Mouse (Mus musculus) hindlimb bud, embryonic 11.5 days (tissue): ENCODE measurements around the gene Zfp408.
"Not testable (repeated sequence)": the region's sequence is repeated elsewhere in the genome, so short reads cannot be mapped to it uniquely, and the experiment has no call there.

Experiments used
- DNase-seq: peaks from one replicate; pipeline ENCODE4 v3.0.0-alpha.2; 2012; ENCODE audit warnings: low read depth, low spot score; ENCODE audit errors: extremely low spot score

Zfp408 gene

GRCm38 (mm10) chr2:91651458-91652258 is 2.1 kb upstream of the Zfp408 start:
- DNase-seq = no peak

- no peak for DNase-seq
Measured at GRCm38 (mm10) chr2:91650360-91650995, 887 bp upstream of the Zfp408 start.

GRCm38 (mm10) chr2:91649152-91649551 is 439 bp downstream of the Zfp408 start:
- DNase-seq = no peak

DNA sequence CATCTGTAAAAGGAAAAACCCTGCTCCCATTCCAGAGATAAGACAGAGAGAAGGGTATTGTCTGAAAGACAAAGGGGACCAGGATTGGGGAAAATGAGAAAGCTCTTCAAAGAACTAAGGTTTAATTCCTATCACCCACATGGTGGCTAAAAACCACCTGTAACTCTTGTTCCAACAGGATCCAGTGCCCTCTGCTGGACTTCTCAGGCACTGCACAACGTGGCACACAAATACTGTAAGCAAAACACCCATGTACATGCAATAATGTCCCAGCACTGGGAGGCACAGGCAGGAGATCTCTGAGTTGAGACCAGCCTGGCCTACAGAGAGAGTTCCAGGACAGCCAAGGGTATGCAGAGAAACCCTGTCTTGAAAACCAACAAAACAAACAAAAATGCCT is 2.9 kb downstream of the Zfp408 start:
- DNase-seq = peak; percentile 33

GRCm38 (mm10) chr2:91645811-91646210 is 3.8 kb downstream of the Zfp408 start:
- DNase-seq = no peak

DNA sequence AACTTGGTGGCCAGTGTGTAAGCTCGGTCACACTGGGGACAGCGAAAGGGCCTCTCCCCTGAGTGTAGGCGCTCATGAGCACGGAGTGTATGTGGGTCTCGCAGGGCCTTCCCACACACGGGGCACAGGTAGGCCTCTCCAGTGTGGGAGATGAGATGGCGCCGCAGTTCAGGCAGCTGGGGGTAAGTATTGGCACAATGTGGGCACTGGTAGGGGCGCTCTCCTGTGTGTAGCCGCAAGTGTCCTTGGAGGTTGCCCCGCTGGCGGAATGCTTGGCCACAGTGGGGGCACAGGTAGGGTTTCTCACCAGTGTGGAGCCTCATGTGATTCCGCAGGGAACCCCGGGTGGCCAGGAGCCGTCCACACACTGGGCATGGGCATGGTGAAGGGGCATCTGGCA is 4.2 kb downstream of the Zfp408 start:
- DNase-seq = no peak

DNA sequence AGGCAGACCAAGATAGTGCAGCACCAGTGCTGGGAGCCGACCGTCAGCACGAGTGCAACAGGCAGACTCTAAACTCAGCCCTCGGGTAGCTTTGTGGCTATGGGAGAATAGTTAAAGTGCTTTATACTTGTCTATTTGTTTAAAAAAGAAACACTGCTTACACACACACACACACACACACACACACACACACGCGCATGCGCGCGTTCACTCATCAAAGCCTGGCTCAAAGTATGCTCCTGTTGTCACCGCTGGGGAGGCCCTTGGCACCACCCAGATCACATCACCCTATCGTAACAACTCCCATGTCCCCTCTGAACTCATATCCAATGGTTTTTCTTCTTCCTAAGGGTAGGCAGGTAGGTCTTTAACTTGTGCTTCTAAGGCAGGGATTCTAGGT is 5.6 kb downstream of the Zfp408 start:
- DNase-seq = no peak

DNA sequence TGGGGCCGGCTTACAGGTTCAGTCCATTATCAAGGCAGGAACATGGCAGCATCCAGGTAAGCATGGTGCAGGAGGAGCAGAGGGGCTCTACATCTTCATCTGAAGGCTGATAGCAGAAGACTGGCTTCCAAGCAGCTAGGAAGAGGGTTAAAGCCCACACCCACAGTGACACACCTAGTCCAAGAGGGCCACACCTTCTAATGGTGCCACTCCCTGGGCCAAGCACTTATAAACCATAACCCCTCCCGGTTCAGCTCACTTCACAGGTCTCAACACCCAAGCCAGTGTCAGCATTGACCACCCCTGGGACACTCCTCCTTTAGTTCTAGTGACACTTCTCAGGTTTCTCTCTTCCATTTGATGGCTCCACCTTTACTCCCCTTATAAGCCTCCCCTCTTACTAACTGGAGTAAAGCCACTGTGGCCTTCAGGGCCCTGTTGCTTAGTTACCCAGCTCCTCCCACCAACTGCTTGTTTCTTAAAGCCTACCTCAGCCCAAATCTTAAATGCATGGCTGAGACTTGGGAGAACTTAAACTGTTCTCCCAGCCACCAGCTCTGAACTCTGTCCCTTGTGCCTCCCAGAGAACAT is 6.7 kb downstream of the Zfp408 start:
- no peak for DNase-seq

DNA sequence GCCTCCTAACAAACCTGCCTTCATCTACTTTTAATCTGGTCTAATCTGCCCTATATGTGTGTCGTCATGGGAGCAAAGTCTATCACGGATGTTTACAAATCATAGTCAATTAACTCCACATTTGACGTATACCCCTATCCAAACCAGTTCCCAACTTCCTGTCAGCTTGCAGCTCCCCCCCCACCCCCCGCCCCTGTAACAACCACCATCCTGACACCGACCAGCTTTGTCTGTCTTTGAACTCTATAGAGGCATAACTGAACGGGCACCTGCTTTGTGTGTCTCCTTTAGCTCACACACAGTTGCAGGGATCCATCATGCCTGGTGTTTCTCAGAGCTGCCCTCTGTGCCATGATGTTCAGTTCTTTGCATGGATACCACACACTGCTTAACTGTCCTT is 10.7 kb downstream of the Zfp408 start:
- no peak for DNase-seq

GRCm38 (mm10) chr2:91636727-91637338 is 12.8 kb downstream of the Zfp408 start:
- DNase-seq = no peak

GRCm38 (mm10) chr2:91636229-91636628 is 13.4 kb downstream of the Zfp408 start, which contains the start of gene F2:
TSS of gene F2 (minus strand) at chr2:91636414.
- no peak for DNase-seq

DNA sequence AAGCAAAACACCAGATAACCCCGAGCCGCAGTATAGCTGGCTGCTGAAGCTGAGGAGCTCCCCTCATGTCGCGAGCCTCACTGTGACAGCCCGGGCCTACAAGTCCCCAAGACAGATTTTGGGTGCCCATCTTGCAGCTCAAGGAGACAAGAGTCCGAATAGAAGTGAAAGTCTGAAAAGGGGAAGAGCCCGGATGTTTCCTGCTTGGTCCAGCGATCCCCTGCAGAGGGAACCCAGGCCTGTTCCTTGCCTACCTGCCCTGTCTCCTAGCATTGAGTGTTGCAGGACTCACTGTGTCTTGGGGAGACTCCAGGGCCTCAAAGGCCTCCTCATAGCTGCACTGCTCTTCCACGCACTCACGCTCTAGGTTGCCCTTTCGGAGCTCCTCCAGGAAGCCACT is 14.1 kb downstream of the Zfp408 start:
- DNase-seq = no peak

GRCm38 (mm10) chr2:91634841-91635240 is 14.8 kb downstream of the Zfp408 start:
- DNase-seq = no peak

DNA sequence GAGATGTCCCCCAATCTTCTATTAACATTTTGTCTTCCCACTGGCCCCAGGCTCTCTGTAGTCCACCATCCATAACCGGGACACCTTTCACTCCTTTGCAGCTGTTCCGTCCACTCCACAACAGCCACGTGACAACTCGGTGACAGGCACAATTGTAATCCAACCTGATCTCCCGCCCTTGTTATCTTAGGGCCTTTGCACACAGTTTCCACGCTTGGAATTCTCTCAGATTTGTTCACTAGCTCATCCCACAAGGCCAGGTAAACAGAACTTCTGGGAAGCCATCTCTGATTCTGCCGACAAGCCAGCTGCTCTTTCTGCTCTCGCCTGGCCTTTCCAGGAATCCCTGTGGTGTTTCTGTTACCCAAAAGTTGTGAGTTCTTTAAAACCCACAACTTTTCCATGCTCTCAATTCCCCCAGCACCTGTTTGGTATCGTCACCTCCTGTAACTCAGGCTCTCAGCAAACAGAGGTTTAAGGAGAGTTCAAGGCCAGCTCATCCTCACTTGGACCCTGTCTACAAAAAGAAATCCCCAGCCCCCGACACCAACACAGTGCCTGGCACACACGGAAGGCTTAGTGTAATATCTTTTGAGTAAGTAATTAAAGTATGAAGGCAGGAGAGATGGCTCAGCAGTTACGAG is 16.1 kb downstream of the Zfp408 start:
- DNase-seq = no peak

- DNase-seq = no peak
Measured at GRCm38 (mm10) chr2:91632316-91632715, 17.3 kb downstream of the Zfp408 start.

GRCm38 (mm10) chr2:91631826-91632225 is 17.8 kb downstream of the Zfp408 start:
- no peak for DNase-seq

DNA sequence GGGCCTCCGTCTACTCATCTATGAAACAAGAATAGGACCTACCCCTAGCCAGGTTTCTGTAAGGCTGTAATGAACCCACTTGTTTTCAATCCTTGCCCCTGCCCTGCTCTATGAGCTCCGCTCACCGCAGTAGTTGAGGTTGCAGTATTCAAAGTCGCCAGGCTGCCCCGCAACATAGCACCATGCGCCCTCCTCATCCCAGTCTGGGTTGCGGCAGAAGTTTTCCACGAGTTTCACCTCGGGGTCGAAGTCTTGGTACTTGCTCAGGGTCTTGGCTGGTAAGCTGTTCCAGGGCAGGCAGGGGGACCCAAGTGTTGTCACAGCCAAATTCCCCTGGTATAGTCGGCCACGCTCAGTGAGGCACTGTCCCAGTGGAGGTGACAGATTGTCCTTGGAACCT is 19.2 kb downstream of the Zfp408 start:
- DNase-seq = no peak

DNA sequence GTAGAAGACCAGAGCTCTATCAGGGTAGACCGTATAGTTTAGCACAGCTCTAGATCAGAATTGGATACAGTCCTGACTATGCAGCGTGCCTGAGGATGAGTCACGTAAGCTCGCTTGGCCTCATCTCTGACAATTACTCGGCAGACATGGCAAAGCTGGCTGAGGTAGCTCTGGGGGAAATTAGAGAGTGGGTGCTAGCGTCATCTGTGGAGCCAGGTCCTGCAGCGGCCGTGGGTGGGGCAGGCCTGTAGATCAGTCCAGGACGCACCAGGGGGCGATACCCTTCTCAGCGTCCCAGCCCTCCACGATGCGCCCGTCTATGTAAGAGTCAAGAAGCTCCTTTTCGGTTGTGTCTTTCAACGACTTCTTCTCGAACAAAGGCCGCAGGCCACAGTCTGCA is 19.9 kb downstream of the Zfp408 start:
- no peak for DNase-seq

GRCm38 (mm10) chr2:91628171-91628570 is 21.4 kb downstream of the Zfp408 start:
- no peak for DNase-seq

- DNase-seq = no peak
Measured at GRCm38 (mm10) chr2:91627486-91627885, 22.1 kb downstream of the Zfp408 start.

DNA sequence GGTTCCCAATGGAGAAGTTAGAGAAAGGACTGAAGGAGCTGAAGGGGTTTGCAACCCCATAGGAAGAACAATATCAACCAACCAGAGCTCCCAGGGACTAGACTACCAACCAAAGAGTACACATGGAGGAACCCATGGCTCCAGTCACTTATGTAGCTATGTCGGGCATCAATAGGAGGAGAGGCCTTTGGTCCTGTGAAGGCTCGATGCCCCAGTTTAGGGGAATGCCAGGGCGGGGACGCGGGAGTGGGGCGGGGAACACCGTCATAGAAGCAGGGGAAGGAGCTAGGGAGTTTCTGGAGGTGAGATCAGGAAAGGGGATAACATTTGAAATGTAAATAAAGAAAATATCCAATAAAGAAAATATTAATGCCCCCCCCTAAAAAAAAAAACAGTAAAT is 26.2 kb downstream of the Zfp408 start:
- DNase-seq = not testable (repeated sequence)
